Mouse (Mus musculus): ENCODE results near the gene Arntl2. TPM values are rescaled to one million over a fixed set of nuclear protein-coding genes. Genes with fewer than 3 reads are reported as not detected.

Gene Arntl2
- polyA plus RNA-seq, 1 experiment from 2014 or later: 7.1 TPM

GRCm38 (mm10) chr6:146879856-146880255 lies 84.0 kb downstream of the Arntl2 start:
- H3K27me3 ChIP-seq (ENCODE audit: control insufficient read depth, insufficient read depth, low read length): no peaks in the 10 kb centered on the region
- no peak overlapping the region for H3K9ac ChIP-seq (replicated peaks; ENCODE audit: low read depth, low read length)
- no peak overlapping the region for H3K4me3 ChIP-seq (ENCODE audit: low read depth, low read length)
- peaks cover 3% of the 10 kb centered on the region; the same call in 1 of the 2 replicates for H3K4me1 ChIP-seq (ENCODE audit: control insufficient read depth, insufficient read depth, low read length)
- H3K36me3 ChIP-seq (ENCODE audit: control insufficient read depth, insufficient read depth, low read length): no peaks in the 10 kb centered on the region
- WGBS: 92% methylated on average over 9 of the region's 9 CpGs
- ATAC-seq (ENCODE audit: insufficient number of reproducible peaks, insufficient read depth, low FRiP score, low read depth): no peak
- no peaks in the 10 kb centered on the region for H3K9me3 ChIP-seq (ENCODE audit: control insufficient read depth, low read depth, low read length)
- H3K4me2 ChIP-seq (replicated peaks; ENCODE audit: low read depth, low read length): no peak overlapping the region
- no peak overlapping the region for H3K27ac ChIP-seq (ENCODE audit: low read length)

GRCm38 (mm10) chr6:146880296-146880695 lies 84.4 kb downstream of the Arntl2 start:
- no peak for ATAC-seq (ENCODE audit: insufficient number of reproducible peaks, insufficient read depth, low FRiP score, low read depth)
- Histone ChIP-seq H3K9me3 (ENCODE audit: control insufficient read depth, low read depth, low read length) (no peaks in the 10 kb centered on the region), H3K9ac (replicated peaks; ENCODE audit: low read depth, low read length) (no peak overlapping the region), H3K4me2 (replicated peaks; ENCODE audit: low read depth, low read length) (no peak overlapping the region), H3K27me3 (ENCODE audit: control insufficient read depth, insufficient read depth, low read length) (no peaks in the 10 kb centered on the region), H3K4me3 (ENCODE audit: low read depth, low read length) (no peak overlapping the region), H3K27ac (ENCODE audit: low read length) (no peak overlapping the region), H3K36me3 (ENCODE audit: control insufficient read depth, insufficient read depth, low read length) (no peaks in the 10 kb centered on the region), H3K4me1 (ENCODE audit: control insufficient read depth, insufficient read depth, low read length) (peaks cover 5% of the 10 kb centered on the region; the same call in 1 of the 2 replicates)
- 79% methylated on average over 4 of the region's 4 CpGs for WGBS

- Histone ChIP-seq H3K9ac (replicated peaks; ENCODE audit: low read depth, low read length) (no peak overlapping the region), H3K4me2 (replicated peaks; ENCODE audit: low read depth, low read length) (no peak overlapping the region), H3K4me1 (ENCODE audit: control insufficient read depth, insufficient read depth, low read length) (peaks cover 5% of the 10 kb centered on the region; the same call in 1 of the 2 replicates), H3K4me3 (ENCODE audit: low read depth, low read length) (no peak overlapping the region), H3K27me3 (ENCODE audit: control insufficient read depth, insufficient read depth, low read length) (no peaks in the 10 kb centered on the region), H3K36me3 (ENCODE audit: control insufficient read depth, insufficient read depth, low read length) (no peaks in the 10 kb centered on the region), H3K9me3 (ENCODE audit: control insufficient read depth, low read depth, low read length) (no peaks in the 10 kb centered on the region), H3K27ac (ENCODE audit: low read length) (no peak overlapping the region)
- ATAC-seq (ENCODE audit: insufficient number of reproducible peaks, insufficient read depth, low FRiP score, low read depth): no peak
- WGBS: 56% methylated on average over 13 of the region's 13 CpGs
Observed at GRCm38 (mm10) chr6:146881896-146882770, 86.3 kb downstream of the Arntl2 start.

Other genes starting within 250 kb of the Arntl2 start
- 102 and 105 TPM in 2 replicates for gene Fgfr1op2, start 218.9 kb upstream of the Arntl2 start, polyA plus RNA-seq (2014; fragmentation: Nextera tagmentation; extraction: Ambion mirVana)
- gene Ints13, start 218.2 kb upstream of the Arntl2 start, polyA plus RNA-seq (2014; fragmentation: Nextera tagmentation; extraction: Ambion mirVana): 58.0 and 58.6 TPM in 2 replicates
- 137 and 146 TPM in 2 replicates for gene Med21, start 153.5 kb upstream of the Arntl2 start, polyA plus RNA-seq (2014; fragmentation: Nextera tagmentation; extraction: Ambion mirVana)
- gene Tm7sf3, start 153.2 kb upstream of the Arntl2 start, polyA plus RNA-seq (2014; fragmentation: Nextera tagmentation; extraction: Ambion mirVana): 31.7 and 34.2 TPM in 2 replicates
- 25.0 and 27.6 TPM in 2 replicates for gene Stk38l, start 71.1 kb upstream of the Arntl2 start, polyA plus RNA-seq (2014; fragmentation: Nextera tagmentation; extraction: Ambion mirVana)
- not detected in 2 replicates for gene Smco2, start 54.0 kb downstream of the Arntl2 start, polyA plus RNA-seq (2014; fragmentation: Nextera tagmentation; extraction: Ambion mirVana)
- gene Ppfibp1, start 92.4 kb downstream of the Arntl2 start, polyA plus RNA-seq (2014; fragmentation: Nextera tagmentation; extraction: Ambion mirVana): 41.9 and 52.1 TPM in 2 replicates
- gene 1700034J05Rik, start 158.4 kb downstream of the Arntl2 start, polyA plus RNA-seq (2014; fragmentation: Nextera tagmentation; extraction: Ambion mirVana): 0.43 and 0.54 TPM in 2 replicates
- gene Rep15, start 236.5 kb downstream of the Arntl2 start, polyA plus RNA-seq (2014; fragmentation: Nextera tagmentation; extraction: Ambion mirVana): 2.0 and 2.5 TPM in 2 replicates
- 123 and 125 TPM in 2 replicates for gene Mrps35, start 246.7 kb downstream of the Arntl2 start, polyA plus RNA-seq (2014; fragmentation: Nextera tagmentation; extraction: Ambion mirVana)

Measured in stomach, embryonic 14.5 days (tissue).